Mouse (Mus musculus) erythroblast, embryonic 14.5 days (primary cell): Measurements from ENCODE around the gene 1810046K07Rik.

Experiments used
- GATA1 ChIP-seq: IDR thresholded peaks from 2 replicates; pipeline ENCODE4 v1.6.1; 2012; ENCODE audit warnings: low read length, inconsistent platforms, mixed read lengths
- TAL1 ChIP-seq: IDR thresholded peaks from 3 replicates; pipeline ENCODE4 v1.6.1; 2012; ENCODE audit warnings: low read length, inconsistent platforms, mixed read lengths

DNA sequence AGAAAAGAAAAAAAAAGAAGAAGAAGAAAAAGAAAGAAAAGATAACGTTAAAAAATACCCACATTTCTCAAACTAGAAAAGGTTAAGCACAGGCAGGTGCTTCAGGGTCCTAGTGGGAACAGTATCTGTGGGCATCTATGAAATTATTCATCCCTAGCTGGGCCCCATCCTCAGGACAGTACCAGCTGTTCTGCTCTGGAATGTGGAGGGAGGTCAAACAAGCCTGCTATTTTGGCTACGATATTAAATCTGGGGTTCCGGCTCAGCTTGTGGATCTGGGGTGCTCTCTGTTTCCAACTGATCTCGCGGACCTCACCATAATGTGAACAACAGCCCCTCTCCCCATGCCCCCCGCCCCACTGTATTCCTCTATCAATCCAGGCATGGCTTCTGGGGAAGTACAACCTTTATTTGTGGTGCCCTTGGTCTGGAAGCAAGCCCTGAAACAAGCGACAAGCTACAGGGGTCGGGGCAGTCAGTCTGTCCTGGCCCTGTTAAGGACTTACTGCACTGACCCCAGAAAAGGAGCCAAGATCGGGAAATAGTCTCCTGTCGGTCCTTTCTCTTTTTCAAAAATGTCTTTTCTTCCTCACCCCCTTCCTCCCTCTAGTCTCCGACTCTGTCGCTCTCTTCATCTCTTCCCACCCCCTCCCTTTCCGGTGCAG is 50.8 kb downstream of the 1810046K07Rik start:
- TF ChIP-seq GATA1 (no peak), TAL1 (no peak)
